Mouse (Mus musculus): Measurements from ENCODE around the gene Rad9a. TPM values are rescaled to one million over a fixed set of nuclear protein-coding genes. Genes with fewer than 3 reads are reported as not detected.
A peak's percentile ranks its signal among the peaks of the same experiment; 100 is the strongest.

Rad9a gene
- total and polyA plus RNA-seq, 3 experiments = 21.3 to 37.9 TPM; not detected in 1

DNA sequence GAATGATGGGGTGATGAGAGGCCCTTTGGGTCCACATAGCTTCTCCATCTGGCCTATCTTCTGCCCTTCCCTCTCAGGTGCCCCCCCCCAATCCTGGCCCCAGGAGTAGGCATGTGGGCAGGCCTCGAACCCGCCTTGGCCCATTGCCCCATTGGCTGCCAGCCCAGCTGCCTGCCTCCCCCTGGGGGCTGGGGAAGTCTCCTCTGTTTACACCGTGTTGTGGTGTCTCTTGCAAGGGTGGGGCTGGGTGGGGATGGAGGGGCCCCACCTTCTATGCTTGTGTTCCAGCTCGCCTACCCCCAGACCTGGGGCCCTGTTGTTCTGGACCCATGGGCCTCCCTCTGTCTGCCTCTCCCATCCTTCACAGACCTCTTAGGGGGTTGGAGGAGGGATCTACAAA is 19.0 kb upstream of the Rad9a start:
- peaks cover 0 to 32% of the 10 kb centered on the region in 2 experiments; a peak in 2 of 4 replicates for H3K36me3 ChIP-seq (ENCODE audit: control insufficient read depth in 1 of 2, insufficient read depth in 2 of 2, low read length in 2 of 2)
- no peaks in the 10 kb centered on the region; the same call in 1 of the 2 replicates for H3K79me2 ChIP-seq (ENCODE audit: control insufficient read depth, insufficient read depth, low read length, poor library complexity)
- peak; percentile 40 for DNase-seq (ENCODE audit: low read depth, low spot score)
- peak overlapping the region; percentile 50 for H3K9ac ChIP-seq (ENCODE audit: control insufficient read depth, low read depth, low read length, poor library complexity, severe bottlenecking)
- TF ChIP-seq ZC3H11A (IDR thresholded peaks at IDR 0.05; ENCODE audit: low read depth, low read length) = no peak
- no peak for TF ChIP-seq MEF2A (IDR thresholded peaks at IDR 0.05; ENCODE audit: extremely low read depth, insufficient replicate concordance, low read depth, low read length, poor library complexity, severe bottlenecking)
- no peak for TF ChIP-seq TCF12 (IDR thresholded peaks at IDR 0.05; ENCODE audit: low read depth, low read length)
- no peak for TF ChIP-seq NELFE (IDR thresholded peaks at IDR 0.05; ENCODE audit: low read depth, low read length)
- TF ChIP-seq ZMIZ1 (IDR thresholded peaks at IDR 0.05; ENCODE audit: low read depth, low read length) = no peak
- peak; percentile 70; the same call in 1 of the 2 replicates for TF ChIP-seq MAZ (IDR thresholded peaks at IDR 0.05; ENCODE audit: low read depth, low read length)
- no peak for TF ChIP-seq MAX (IDR thresholded peaks at IDR 0.05; ENCODE audit: low read length)
- no peak for TF ChIP-seq POLR2AphosphoS5 (IDR thresholded peaks at IDR 0.05; ENCODE audit: borderline replicate concordance, low read depth, low read length)
- TF ChIP-seq ETS1 (IDR thresholded peaks at IDR 0.05; ENCODE audit: low read depth, low read length) = peak; percentile 17; the same call in 1 of the 2 replicates
- 0 out of 2 replicates have a peak, but pooled peaks have one; percentile 33 for TF ChIP-seq SIN3A (IDR thresholded peaks at IDR 0.05; ENCODE audit: low read length)
- TF ChIP-seq MXI1 (IDR thresholded peaks at IDR 0.05; ENCODE audit: low read depth, low read length) = no peak
- TF ChIP-seq E2F4 (IDR thresholded peaks at IDR 0.05; ENCODE audit: borderline replicate concordance, low read depth, low read length) = no peak
- no peak for TF ChIP-seq POLR2AphosphoS2 (IDR thresholded peaks at IDR 0.05; ENCODE audit: low read length)
- no peak for TF ChIP-seq USF2 (IDR thresholded peaks at IDR 0.05; ENCODE audit: borderline replicate concordance in 1 of 2, insufficient read depth in 1 of 2, low read depth in 1 of 2, low read length in 2 of 2)
- TF ChIP-seq SMC3 (IDR thresholded peaks at IDR 0.05; ENCODE audit: low read depth, low read length) = no peak
- no peak for TF ChIP-seq MYB (IDR thresholded peaks at IDR 0.05; ENCODE audit: low read depth, low read length)
- TF ChIP-seq EP300 (IDR thresholded peaks at IDR 0.05; ENCODE audit: low read depth in 1 of 2, low read length in 2 of 2) = no peak
- TF ChIP-seq GABPA (IDR thresholded peaks at IDR 0.05; ENCODE audit: low read depth, low read length) = no peak
- TF ChIP-seq TAL1 (IDR thresholded peaks at IDR 0.05; ENCODE audit: low read length) = no peak
- TF ChIP-seq CHD1 (IDR thresholded peaks at IDR 0.05; ENCODE audit: low read depth, low read length) = no peak
- TF ChIP-seq MAFK (IDR thresholded peaks at IDR 0.05; ENCODE audit: borderline replicate concordance, low read depth, low read length) = no peak
- TF ChIP-seq BHLHE40 (IDR thresholded peaks at IDR 0.05; ENCODE audit: borderline replicate concordance, low read depth, low read length) = no peak
- no peak for TF ChIP-seq NRF1 (IDR thresholded peaks at IDR 0.05; ENCODE audit: insufficient read depth, low read depth, low read length, poor library complexity, severe bottlenecking)
- peaks cover 0 to 2% of the 10 kb centered on the region in 2 experiments; a peak in 3 of 4 replicates for H3K27me3 ChIP-seq (ENCODE audit: control insufficient read depth in 1 of 2, insufficient read depth in 2 of 2, low read length in 2 of 2)
- H3K4me3 ChIP-seq (ENCODE audit: control insufficient read depth in 1 of 2, insufficient read depth in 1 of 2, low read depth in 2 of 2, low read length in 2 of 2) = peak overlapping the region in 1 of 2 experiments; percentile 3; a peak in 1 of 4 replicates
- peak overlapping the region; percentile 84 for H3K27ac ChIP-seq (ENCODE audit: control insufficient read depth, low read depth, low read length)
- peaks cover 16 to 36% of the 10 kb centered on the region in 2 experiments for H3K4me1 ChIP-seq (ENCODE audit: control insufficient read depth in 1 of 2, insufficient read depth in 2 of 2, low read length in 2 of 2)
- H3K9me3 ChIP-seq (replicated peaks; ENCODE audit: insufficient read depth, low read length) = no peaks in the 10 kb centered on the region
